In genomic region chr11:44806589-44806988, GRCm38 (mm10) we compare ENCODE assay signal across 8 mouse cellular contexts.
A peak's percentile ranks its signal among the peaks of the same experiment; 100 is the strongest.
DNase-seq lines count a peak whose midpoint lies in the region; ATAC-seq and TF ChIP-seq lines count a peak whose summit lies in the region.

No protein-coding gene starts in this region.

- no peak overlapping the region for H3K4me2 ChIP-seq in lung, embryonic 14.5 days
- 0 out of 2 replicates have a peak overlapping the region, but pooled peaks have one; percentile 2 for H3K4me2 ChIP-seq in limb, embryonic 13.5 days (replicated peaks)

- TF ChIP-seq CTCF in lung, embryonic 14.5 days (IDR thresholded peaks at IDR 0.05; ENCODE audit: low read depth), result no peak

- WGBS in lung, embryonic 14.5 days, result 16% methylated on average over 11 of the region's 11 CpGs
- WGBS in limb, embryonic 13.5 days, result 18% methylated on average over 11 of the region's 11 CpGs

- no peak overlapping the region for H3K9ac ChIP-seq in lung, embryonic 14.5 days
- no peak overlapping the region for H3K9ac ChIP-seq in limb, embryonic 13.5 days

- no peak overlapping the region for H3K4me3 ChIP-seq in lung, embryonic 14.5 days (ENCODE audit: low read depth, low read length)
- no peak overlapping the region for H3K4me3 ChIP-seq in limb, embryonic 13.5 days

- H3K36me3 ChIP-seq in lung, embryonic 14.5 days (ENCODE audit: insufficient read depth), result no peaks in the 10 kb centered on the region
- no peaks in the 10 kb centered on the region for H3K36me3 ChIP-seq in limb, embryonic 13.5 days

- no peak overlapping the region for H3K27ac ChIP-seq in lung, embryonic 14.5 days (ENCODE audit: low read depth)
- H3K27ac ChIP-seq in limb, embryonic 13.5 days, result 0 out of 2 replicates have a peak overlapping the region, but pooled peaks have one; percentile 4

- H3K27me3 ChIP-seq in lung, embryonic 14.5 days (ENCODE audit: insufficient read depth, low read length), result no peaks in the 10 kb centered on the region
- no peaks in the 10 kb centered on the region for H3K27me3 ChIP-seq in limb, embryonic 13.5 days

- H3K4me1 ChIP-seq in lung, embryonic 14.5 days (ENCODE audit: insufficient read depth), result no peaks in the 10 kb centered on the region
- peaks cover 37% of the 10 kb centered on the region for H3K4me1 ChIP-seq in limb, embryonic 13.5 days

- no peak for ATAC-seq in lung, embryonic 14.5 days (ENCODE audit: insufficient read depth)
- no peak for ATAC-seq in limb, embryonic 13.5 days (ENCODE audit: low FRiP score, low read depth)
- no peak for ATAC-seq in megakaryocyte, adult 5-6 weeks (ENCODE audit: poor library complexity, severe bottlenecking)
- no peak for ATAC-seq in erythroid progenitor cell, adult 5-6 weeks (replicated peaks; ENCODE audit: low FRiP score, poor library complexity, severe bottlenecking)

- no peaks in the 10 kb centered on the region for H3K9me3 ChIP-seq in lung, embryonic 14.5 days (ENCODE audit: low read depth, low read length)
- no peaks in the 10 kb centered on the region for H3K9me3 ChIP-seq in limb, embryonic 13.5 days

- DNase-seq in lung, embryonic 14.5 days, result peak; percentile 34
- DNase-seq in lung, postnatal 10 days, result no peak
- DNase-seq in frontal cortex, postnatal 36 days (ENCODE audit: low spot score in 2 of 2), result peak; percentile 5 to 6
- no peak for DNase-seq in adrenal gland, adult (ENCODE audit: inconsistent age in 2 of 2, low spot score in 1 of 2)
- no peak for DNase-seq in kidney, postnatal 36 days

Comparison
In these comparisons a context has a peak if more than half of its experiments do, and no peak if none do; other contexts are left out.
1. DNase-seq: peak in lung, embryonic 14.5 days (single experiment) and frontal cortex, postnatal 36 days (2 of 2); none in lung, postnatal 10 days (single experiment), adrenal gland, adult (0 of 2) and kidney, postnatal 36 days (0 of 2).